Mouse (Mus musculus) T-helper 2 cell (primary cell): ENCODE data around the gene Atxn7l1.

Experiments used
- in situ Hi-C: fragments of 300-600 bp; cut with MboI, MseI; formaldehyde crosslinking; loops from one replicate; pipeline ENCODE4 v1.15.1; 2025; ENCODE audit warnings: high pct_unique_total_duplicates

The Atxn7l1 gene

GRCm38 (mm10) chr12:33344970-33345772 lies 197.7 kb downstream of the Atxn7l1 start:
- in situ Hi-C loops = no loop called here

- in situ Hi-C loops = no loop called here
These were observed 198.4 kb downstream of the Atxn7l1 start for GRCm38 (mm10) chr12:33345773-33346435.

GRCm38 (mm10) chr12:33352671-33353070 lies 205.2 kb downstream of the Atxn7l1 start:
- in situ Hi-C loops = no loop called here

DNA sequence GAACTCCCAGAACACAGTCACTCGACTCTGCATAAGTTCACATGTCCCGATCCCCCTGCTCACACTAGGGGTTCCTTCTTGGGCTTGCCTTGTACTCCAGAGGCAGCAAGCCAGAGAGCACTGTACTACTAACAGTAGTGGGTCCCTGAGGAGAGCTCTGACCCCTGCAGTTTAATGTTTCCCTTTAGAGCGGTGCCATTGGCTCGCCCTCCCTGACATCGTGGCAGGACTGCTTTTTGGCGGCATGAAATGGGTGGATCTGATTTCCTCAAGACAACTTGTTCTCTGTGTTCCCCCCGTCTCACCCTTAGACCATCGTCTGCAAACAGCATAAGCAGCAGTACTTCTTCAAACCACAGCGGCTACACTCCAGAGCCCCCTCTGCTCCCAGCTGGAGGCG lies 210.9 kb downstream of the Atxn7l1 start:
- in situ Hi-C loops = no loop called here

DNA sequence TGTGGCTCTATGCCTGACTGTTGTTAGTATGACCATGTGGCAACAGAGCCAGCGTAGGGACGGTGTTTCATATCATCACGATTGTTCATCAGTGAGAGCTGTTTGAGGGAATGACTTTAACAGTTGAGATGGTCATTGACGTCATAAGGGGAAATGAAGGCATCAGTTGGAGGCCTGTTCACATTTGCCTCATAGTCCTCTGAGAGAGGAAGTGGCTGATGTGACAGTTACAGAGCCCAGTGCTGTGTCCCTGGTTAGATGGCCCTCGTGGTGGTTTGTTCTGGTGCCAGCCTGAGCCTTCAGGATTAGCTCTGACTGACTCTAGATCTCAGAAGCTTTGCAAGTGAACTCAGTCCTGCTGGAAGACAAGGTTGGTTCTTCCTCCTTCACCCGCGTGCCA lies 211.7 kb downstream of the Atxn7l1 start:
- in situ Hi-C loops = no loop called here

- in situ Hi-C loops = no loop called here
These were observed 212.5 kb downstream of the Atxn7l1 start for GRCm38 (mm10) chr12:33359878-33360482.

- in situ Hi-C loops = no loop called here
These were observed 213.2 kb downstream of the Atxn7l1 start for GRCm38 (mm10) chr12:33360729-33361128.

DNA sequence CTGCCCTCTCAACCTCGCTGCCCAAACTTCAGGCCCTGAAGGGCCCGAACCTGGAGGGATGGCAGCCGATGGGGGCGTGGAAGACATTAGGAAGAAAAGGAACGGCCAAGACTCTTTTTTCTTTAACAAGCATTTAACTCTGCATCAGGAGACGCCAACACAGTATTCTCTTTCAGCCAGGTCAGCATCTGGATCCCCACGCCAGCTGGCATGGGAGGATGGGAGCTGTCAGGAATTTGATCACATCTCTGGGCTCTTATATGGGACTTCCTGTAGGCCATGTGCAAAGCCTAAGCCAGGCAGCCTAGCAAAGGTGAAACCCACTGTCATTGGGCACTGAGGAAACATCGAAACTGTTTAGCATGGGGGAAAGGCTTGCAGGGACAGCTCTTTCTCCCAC lies 217.0 kb downstream of the Atxn7l1 start:
- in situ Hi-C loops = no loop called here

DNA sequence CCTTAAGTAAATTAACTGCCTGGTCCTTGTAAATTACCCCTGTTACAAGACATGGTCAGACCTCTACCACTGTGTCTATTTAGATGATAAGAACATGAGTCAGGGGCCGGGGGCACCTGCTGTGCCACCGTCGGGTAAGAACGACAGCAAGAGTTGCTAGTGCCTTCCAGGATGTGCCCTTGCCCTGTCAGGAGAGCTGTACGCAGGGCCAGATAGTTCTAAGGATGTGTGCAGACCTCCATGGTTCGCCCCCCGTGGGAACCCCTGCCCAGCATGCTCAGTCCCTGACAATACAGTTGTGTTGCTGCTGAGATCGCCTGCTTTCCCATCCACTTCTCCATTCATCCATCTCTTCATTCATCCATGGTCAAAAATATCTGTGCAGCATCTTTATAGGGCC lies 217.6 kb downstream of the Atxn7l1 start:
- in situ Hi-C loops = no loop called here

- in situ Hi-C loops = no loop called here
These were observed 222.1 kb downstream of the Atxn7l1 start for GRCm38 (mm10) chr12:33369555-33369954.

- in situ Hi-C loops = no loop called here
These were observed 232.3 kb downstream of the Atxn7l1 start for GRCm38 (mm10) chr12:33379624-33380445.

GRCm38 (mm10) chr12:33388842-33389241 lies 241.3 kb downstream of the Atxn7l1 start:
- in situ Hi-C loops = loop anchor here (5.0 kb wide), 1 partner anchor 33 kb away; no protein-coding TSS in a partner anchor

GRCm38 (mm10) chr12:33390844-33391560 lies 243.5 kb downstream of the Atxn7l1 start:
- in situ Hi-C loops = no loop called here

GRCm38 (mm10) chr12:33394804-33395623 lies 247.5 kb downstream of the Atxn7l1 start, which contains the start of gene Efcab10:
Gene Efcab10, plus strand, starts transcription at chr12:33394854.
- in situ Hi-C loops = no loop called here

DNA sequence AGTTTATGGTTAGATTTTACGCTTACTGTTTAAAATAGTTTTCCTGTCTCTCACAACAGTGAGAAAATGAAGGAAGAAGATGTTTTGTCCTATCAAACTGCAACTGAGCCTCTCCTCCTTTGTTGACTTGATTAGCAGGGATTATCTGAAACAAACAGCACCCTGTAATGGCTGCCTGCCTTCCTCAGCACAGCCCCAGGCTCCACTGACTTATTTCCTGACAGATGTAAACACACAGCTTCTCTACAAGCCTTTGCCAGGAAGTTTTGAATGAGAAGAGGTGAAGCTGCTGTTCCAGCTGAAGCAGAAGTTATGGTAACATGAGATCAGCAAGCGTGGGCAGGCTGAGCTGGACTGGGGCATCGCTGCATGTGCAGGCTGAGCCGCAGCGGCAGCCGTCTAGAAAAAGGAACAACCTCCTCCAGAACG lies 255.8 kb downstream of the Atxn7l1 start:
- in situ Hi-C loops = loop anchor here (10.0 kb wide), 1 partner anchor 422 kb away; no protein-coding TSS in a partner anchor

- in situ Hi-C loops = loop anchor here (10.0 kb wide), 1 partner anchor 420 kb away; no protein-coding TSS in a partner anchor
These were observed 257.5 kb downstream of the Atxn7l1 start for GRCm38 (mm10) chr12:33404996-33405395.

GRCm38 (mm10) chr12:33405398-33406026 lies 258.0 kb downstream of the Atxn7l1 start:
- in situ Hi-C loops = loop anchor here (10.0 kb wide), 1 partner anchor 419 kb away; no protein-coding TSS in a partner anchor

DNA sequence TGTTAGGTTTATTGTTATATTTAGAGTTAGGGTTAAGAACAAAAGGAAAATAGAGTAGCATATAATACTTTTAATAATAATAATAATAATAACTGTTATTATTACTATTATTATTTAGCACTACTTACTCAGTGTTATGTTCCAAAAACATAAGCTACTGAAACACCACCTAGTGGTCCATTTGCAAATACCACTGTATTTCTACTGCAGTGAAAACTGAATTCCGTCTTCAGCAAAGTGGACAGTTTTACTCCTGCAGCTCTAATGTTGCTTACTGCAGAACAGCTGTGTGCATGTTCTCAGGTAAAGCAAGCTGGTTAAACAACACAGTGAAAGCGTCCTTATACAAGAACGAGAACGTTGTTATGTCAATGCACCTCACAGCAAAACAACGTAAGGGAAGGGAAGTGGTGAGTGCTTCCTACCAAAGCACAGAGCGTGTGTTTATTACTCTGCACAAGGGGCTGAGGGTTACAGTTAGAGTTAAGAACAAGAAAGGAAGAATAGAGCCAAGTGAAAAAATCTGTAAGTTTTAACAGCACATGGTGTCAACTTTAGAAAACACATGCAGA lies 264.2 kb downstream of the Atxn7l1 start:
- in situ Hi-C loops = no loop called here
